Mouse (Mus musculus): ENCODE measurements around the gene Sipa1l1.

DNA sequence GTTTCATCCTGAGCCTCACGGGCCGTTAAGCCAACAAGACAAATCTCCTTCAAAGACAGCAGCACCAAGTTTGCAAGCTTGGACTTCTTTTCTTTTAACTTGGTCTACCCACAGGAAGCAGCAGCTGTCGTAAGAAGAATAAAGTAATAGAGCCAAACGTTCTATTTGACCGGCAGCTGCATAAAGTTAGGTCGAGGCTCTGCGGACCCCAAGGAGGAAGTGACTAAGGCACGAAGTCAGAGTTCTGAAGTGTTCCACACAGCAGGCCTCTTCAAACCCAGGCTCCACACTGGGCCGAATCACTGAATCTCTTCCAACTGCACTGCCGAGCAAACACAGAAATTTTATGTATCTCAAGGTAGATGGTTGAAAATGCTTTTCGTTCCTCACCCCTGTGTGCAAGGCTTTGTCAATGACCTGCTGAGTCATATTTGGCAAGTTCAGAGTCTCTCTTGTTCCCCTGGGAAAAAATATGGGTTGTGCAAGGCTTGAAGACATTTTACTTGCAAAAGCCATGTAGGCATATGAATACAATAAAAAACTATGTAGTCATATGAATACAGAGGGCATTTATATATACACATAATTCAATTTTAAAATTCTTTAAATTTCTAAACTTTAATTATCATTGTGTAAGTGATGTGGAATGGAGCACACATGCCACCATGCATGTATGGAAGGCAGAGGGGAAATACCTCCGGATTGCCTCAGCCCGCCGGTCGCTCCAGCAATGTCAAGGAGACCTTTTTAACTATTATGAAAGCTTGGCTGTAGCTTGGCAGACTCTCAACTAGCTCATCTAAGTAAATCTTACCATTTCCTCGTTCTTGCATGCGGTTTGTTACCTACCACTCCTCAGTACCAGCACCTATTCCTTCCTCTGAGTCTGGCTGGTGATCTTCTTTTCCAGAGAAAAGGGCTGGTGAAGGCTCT, 29.6 kb upstream of the Sipa1l1 start:
- TF ChIP-seq POLR2A (IDR thresholded peaks at IDR 0.05; ENCODE audit: low read depth, low read length) (no peak), CTCF (IDR thresholded peaks at IDR 0.05; ENCODE audit: borderline replicate concordance, insufficient read depth, low read length) (no peak)

Data from embryonic fibroblast, embryonic 13.5 days (primary cell).